Mouse (Mus musculus) spleen, adult 2 months (tissue): Measurements from ENCODE around the gene Ophn1.

Experiments
- CTCF ChIP-seq: fragments of 200-500 bp; IDR thresholded peaks from 2 replicates; pipeline ENCODE4 v1.5.1; 2011; ENCODE audit warnings: mild to moderate bottlenecking, inconsistent platforms; ENCODE audit not compliant: insufficient read depth, insufficient read length, insufficient replicate concordance; ENCODE audit errors: extremely low read depth
- POLR2A ChIP-seq: fragments of 200-500 bp; IDR thresholded peaks from 2 replicates; pipeline ENCODE4 v1.6.1; 2011; ENCODE audit warnings: low read depth, low read length, inconsistent platforms

DNA sequence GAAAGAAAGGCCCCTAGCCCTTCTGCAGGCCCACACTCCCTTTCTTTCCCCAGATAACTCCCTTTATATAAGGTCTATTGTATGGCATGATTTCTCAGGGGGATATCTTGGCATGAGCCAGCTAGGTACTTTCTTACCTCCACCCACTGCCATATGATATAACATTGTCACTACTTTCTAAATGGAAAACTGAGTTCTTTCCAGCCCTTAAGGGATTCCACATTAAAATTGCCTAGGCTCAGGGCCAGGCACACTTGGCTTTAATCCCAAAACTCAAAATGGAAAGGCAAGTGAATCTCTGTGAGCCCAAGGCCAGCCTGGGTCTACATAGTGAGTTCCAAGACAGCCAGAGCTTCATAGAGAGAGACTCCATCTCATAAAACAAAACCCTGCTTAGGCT, 183.1 kb downstream of the Ophn1 start:
- TF ChIP-seq CTCF (no peak), POLR2A (no peak)
